Mouse (Mus musculus): Measurements from ENCODE around the gene Mrap. TPM values are rescaled to one million over a fixed set of nuclear protein-coding genes. Genes with fewer than 3 reads are reported as not detected.
A peak's percentile ranks its signal among the peaks of the same experiment; 100 is the strongest.

Gene Mrap
- total and polyA plus RNA-seq, 3 experiments, result not detected

GRCm38 (mm10) chr16:90798848-90799247 is 60.8 kb downstream of the Mrap start (continued):
- TF ChIP-seq NRF1 (IDR thresholded peaks at IDR 0.05; ENCODE audit: low read depth, low read length) (0 out of 2 replicates have a peak, but pooled peaks have one; percentile 20), JUND (conservative IDR thresholded peaks at IDR 0.05; ENCODE audit: low read depth, low read length) (peak; percentile 92), MEF2A (IDR thresholded peaks at IDR 0.05; ENCODE audit: borderline replicate concordance, low read depth, low read length) (peak; percentile 91), CTCF (conservative IDR thresholded peaks at IDR 0.05 in 1 of 2, IDR thresholded peaks at IDR 0.05 in 1 of 2; ENCODE audit: low read depth in 2 of 2, low read length in 2 of 2) (no peak), HCFC1 (IDR thresholded peaks at IDR 0.05; ENCODE audit: low read depth, low read length) (no peak), SIN3A (IDR thresholded peaks at IDR 0.05; ENCODE audit: low read length) (peak; percentile 85), SMC3 (IDR thresholded peaks at IDR 0.05; ENCODE audit: low read depth, low read length) (peak; percentile 21; the same call in 1 of the 2 replicates), USF2 (conservative IDR thresholded peaks at IDR 0.05; ENCODE audit: low read depth, low read length) (no peak), MYC (IDR thresholded peaks at IDR 0.05; ENCODE audit: low read depth, low read length) (peak; percentile 85; the same call in 1 of the 2 replicates), MAFK (IDR thresholded peaks at IDR 0.05; ENCODE audit: insufficient replicate concordance, low read length) (peak; percentile 71; the same call in 1 of the 2 replicates)

Other genes with a start within 250 kb of the Mrap start
- 49.0 and 51.7 TPM in 2 replicates for gene Mis18a, start 10.8 kb upstream of the Mrap start, total RNA-seq (2012; rRNA removed)
- gene Mis18a, start 10.8 kb upstream of the Mrap start, total RNA-seq (2014; rRNA removed), result 113 and 120 TPM in 2 replicates
- gene Mis18a, start 10.8 kb upstream of the Mrap start, polyA plus RNA-seq (2012; ENCODE audit: insufficient read length, low read depth), result 38.3 and 40.5 TPM in 2 replicates
- 29.4 and 41.1 TPM in 2 replicates for gene Urb1, start 72.2 kb downstream of the Mrap start, total RNA-seq (2012; rRNA removed)
- 21.1 and 23.9 TPM in 2 replicates for gene Urb1, start 72.2 kb downstream of the Mrap start, total RNA-seq (2014; rRNA removed)
- 26.5 and 34.5 TPM in 2 replicates for gene Urb1, start 72.2 kb downstream of the Mrap start, polyA plus RNA-seq (2012; ENCODE audit: insufficient read length, low read depth)
- gene Eva1c, start 88.5 kb downstream of the Mrap start, total RNA-seq (2012; rRNA removed), result not detected in 2 replicates
- gene Eva1c, start 88.5 kb downstream of the Mrap start, total RNA-seq (2014; rRNA removed), result not detected in 2 replicates
- not detected in 2 replicates for gene Eva1c, start 88.5 kb downstream of the Mrap start, polyA plus RNA-seq (2012; ENCODE audit: insufficient read length, low read depth)
- gene Cfap298, start 196.9 kb downstream of the Mrap start, total RNA-seq (2012; rRNA removed), result 67.0 and 69.0 TPM in 2 replicates
- gene Cfap298, start 196.9 kb downstream of the Mrap start, total RNA-seq (2014; rRNA removed), result 41.8 and 55.9 TPM in 2 replicates
- gene Cfap298, start 196.9 kb downstream of the Mrap start, polyA plus RNA-seq (2012; ENCODE audit: insufficient read length, low read depth), result 127 and 160 TPM in 2 replicates

Measured in CH12.LX (cell line).